Mouse (Mus musculus): ENCODE results near the gene Mtch1. TPM values are rescaled to one million over a fixed set of nuclear protein-coding genes. Genes with fewer than 3 reads are reported as not detected.
A peak's percentile ranks its signal among the peaks of the same experiment; 100 is the strongest.

Mtch1 gene
- polyA plus RNA-seq, 1 experiment from 2014 or later = 463 TPM

GRCm38 (mm10) chr17:29370984-29371723 lies 23.4 kb upstream of the Mtch1 start:
- no peak overlapping the region for H3K9ac ChIP-seq (ENCODE audit: low read depth, low read length)
- H3K27ac ChIP-seq (ENCODE audit: low read length) = 0 out of 2 replicates have a peak overlapping the region, but pooled peaks have one; percentile 18
- no peaks in the 10 kb centered on the region for H3K27me3 ChIP-seq (ENCODE audit: control insufficient read depth, insufficient read depth, low read depth, low read length)
- no peak overlapping the region for H3K4me2 ChIP-seq (ENCODE audit: low read length)
- peaks cover 5% of the 10 kb centered on the region for H3K4me1 ChIP-seq (ENCODE audit: control insufficient read depth, insufficient read depth, low read length)
- no peaks in the 10 kb centered on the region for H3K36me3 ChIP-seq (ENCODE audit: control insufficient read depth, insufficient read depth, low read length)
- H3K4me3 ChIP-seq (ENCODE audit: low read depth, low read length) = no peak overlapping the region
- 7% methylated on average over 5 of the region's 5 CpGs for WGBS
- peak; percentile 54; the same call in 1 of the 2 replicates for ATAC-seq
- H3K9me3 ChIP-seq (replicated peaks; ENCODE audit: control insufficient read depth, low read length, poor library complexity, severe bottlenecking) = no peaks in the 10 kb centered on the region

GRCm38 (mm10) chr17:29368726-29369125 lies 21.0 kb upstream of the Mtch1 start:
- WGBS = 12% methylated on average over 7 of the region's 7 CpGs
- no peak for ATAC-seq
- Histone ChIP-seq H3K27ac (ENCODE audit: low read length) (no peak overlapping the region), H3K4me2 (ENCODE audit: low read length) (no peak overlapping the region), H3K4me1 (ENCODE audit: control insufficient read depth, insufficient read depth, low read length) (peaks cover 5% of the 10 kb centered on the region), H3K36me3 (ENCODE audit: control insufficient read depth, insufficient read depth, low read length) (no peaks in the 10 kb centered on the region), H3K27me3 (ENCODE audit: control insufficient read depth, insufficient read depth, low read depth, low read length) (no peaks in the 10 kb centered on the region), H3K9me3 (replicated peaks; ENCODE audit: control insufficient read depth, low read length, poor library complexity, severe bottlenecking) (no peaks in the 10 kb centered on the region), H3K9ac (ENCODE audit: low read depth, low read length) (no peak overlapping the region), H3K4me3 (ENCODE audit: low read depth, low read length) (no peak overlapping the region)

GRCm38 (mm10) chr17:29365105-29365621 lies 17.4 kb upstream of the Mtch1 start:
- no peaks in the 10 kb centered on the region for H3K36me3 ChIP-seq (ENCODE audit: control insufficient read depth, insufficient read depth, low read length)
- H3K4me3 ChIP-seq (ENCODE audit: low read depth, low read length) = no peak overlapping the region
- H3K9me3 ChIP-seq (replicated peaks; ENCODE audit: control insufficient read depth, low read length, poor library complexity, severe bottlenecking) = no peaks in the 10 kb centered on the region
- no peak overlapping the region for H3K9ac ChIP-seq (ENCODE audit: low read depth, low read length)
- no peak overlapping the region for H3K4me2 ChIP-seq (ENCODE audit: low read length)
- WGBS = 89% methylated on average over 13 of the region's 13 CpGs
- H3K27ac ChIP-seq (ENCODE audit: low read length) = no peak overlapping the region
- no peak for ATAC-seq
- peaks cover 5% of the 10 kb centered on the region for H3K4me1 ChIP-seq (ENCODE audit: control insufficient read depth, insufficient read depth, low read length)
- H3K27me3 ChIP-seq (ENCODE audit: control insufficient read depth, insufficient read depth, low read depth, low read length) = no peaks in the 10 kb centered on the region

GRCm38 (mm10) chr17:29363109-29363508 lies 15.4 kb upstream of the Mtch1 start:
- no peak for ATAC-seq
- H3K4me1 ChIP-seq (ENCODE audit: control insufficient read depth, insufficient read depth, low read length) = no peaks in the 10 kb centered on the region
- H3K4me2 ChIP-seq (ENCODE audit: low read length) = no peak overlapping the region
- no peak overlapping the region for H3K4me3 ChIP-seq (ENCODE audit: low read depth, low read length)
- no peaks in the 10 kb centered on the region for H3K9me3 ChIP-seq (replicated peaks; ENCODE audit: control insufficient read depth, low read length, poor library complexity, severe bottlenecking)
- WGBS = 82% methylated on average over 8 of the region's 8 CpGs
- no peaks in the 10 kb centered on the region for H3K36me3 ChIP-seq (ENCODE audit: control insufficient read depth, insufficient read depth, low read length)
- H3K27me3 ChIP-seq (ENCODE audit: control insufficient read depth, insufficient read depth, low read depth, low read length) = no peaks in the 10 kb centered on the region
- H3K27ac ChIP-seq (ENCODE audit: low read length) = no peak overlapping the region
- H3K9ac ChIP-seq (ENCODE audit: low read depth, low read length) = no peak overlapping the region

- H3K4me2 ChIP-seq (ENCODE audit: low read length) = no peak overlapping the region
- H3K27ac ChIP-seq (ENCODE audit: low read length) = no peak overlapping the region
- H3K4me1 ChIP-seq (ENCODE audit: control insufficient read depth, insufficient read depth, low read length) = peaks cover 6% of the 10 kb centered on the region
- H3K27me3 ChIP-seq (ENCODE audit: control insufficient read depth, insufficient read depth, low read depth, low read length) = no peaks in the 10 kb centered on the region
- no peak for ATAC-seq
- no peaks in the 10 kb centered on the region for H3K36me3 ChIP-seq (ENCODE audit: control insufficient read depth, insufficient read depth, low read length)
- 60% methylated on average over 8 of the region's 8 CpGs for WGBS
- H3K9me3 ChIP-seq (replicated peaks; ENCODE audit: control insufficient read depth, low read length, poor library complexity, severe bottlenecking) = no peaks in the 10 kb centered on the region
- no peak overlapping the region for H3K4me3 ChIP-seq (ENCODE audit: low read depth, low read length)
- no peak overlapping the region for H3K9ac ChIP-seq (ENCODE audit: low read depth, low read length)
Observed at GRCm38 (mm10) chr17:29361982-29362691, 14.4 kb upstream of the Mtch1 start.

GRCm38 (mm10) chr17:29360761-29361221 lies 13.1 kb upstream of the Mtch1 start, which contains the start of gene Fgd2:
TSS of gene Fgd2 (plus strand) at chr17:29360914.
- Histone ChIP-seq H3K4me3 (ENCODE audit: low read depth, low read length) (no peak within 1 kb of the TSS), H3K36me3 (ENCODE audit: control insufficient read depth, insufficient read depth, low read length) (no peaks in the 10 kb centered on the region), H3K9ac (ENCODE audit: low read depth, low read length) (no peak within 1 kb of the TSS), H3K4me2 (ENCODE audit: low read length) (no peak within 1 kb of the TSS), H3K4me1 (ENCODE audit: control insufficient read depth, insufficient read depth, low read length) (peaks cover 20% of the 10 kb centered on the region), H3K27ac (ENCODE audit: low read length) (no peak within 1 kb of the TSS), H3K27me3 (ENCODE audit: control insufficient read depth, insufficient read depth, low read depth, low read length) (no peaks in the 10 kb centered on the region), H3K9me3 (replicated peaks; ENCODE audit: control insufficient read depth, low read length, poor library complexity, severe bottlenecking) (no peaks in the 10 kb centered on the region)
- no peak for ATAC-seq
- WGBS = 24% methylated on average over 5 of the region's 5 CpGs

GRCm38 (mm10) chr17:29358928-29359327 lies 11.2 kb upstream of the Mtch1 start:
- no peak overlapping the region for H3K9ac ChIP-seq (ENCODE audit: low read depth, low read length)
- H3K4me1 ChIP-seq (ENCODE audit: control insufficient read depth, insufficient read depth, low read length) = peaks cover 28% of the 10 kb centered on the region
- no peak overlapping the region for H3K27ac ChIP-seq (ENCODE audit: low read length)
- H3K9me3 ChIP-seq (replicated peaks; ENCODE audit: control insufficient read depth, low read length, poor library complexity, severe bottlenecking) = no peaks in the 10 kb centered on the region
- ATAC-seq = no peak
- H3K4me2 ChIP-seq (ENCODE audit: low read length) = no peak overlapping the region
- no peak overlapping the region for H3K4me3 ChIP-seq (ENCODE audit: low read depth, low read length)
- H3K27me3 ChIP-seq (ENCODE audit: control insufficient read depth, insufficient read depth, low read depth, low read length) = no peaks in the 10 kb centered on the region
- H3K36me3 ChIP-seq (ENCODE audit: control insufficient read depth, insufficient read depth, low read length) = no peaks in the 10 kb centered on the region
- 52% methylated on average over 3 of the region's 3 CpGs for WGBS

GRCm38 (mm10) chr17:29356882-29357281 lies 9.1 kb upstream of the Mtch1 start:
- Histone ChIP-seq H3K36me3 (ENCODE audit: control insufficient read depth, insufficient read depth, low read length) (no peaks in the 10 kb centered on the region), H3K9me3 (replicated peaks; ENCODE audit: control insufficient read depth, low read length, poor library complexity, severe bottlenecking) (no peaks in the 10 kb centered on the region), H3K4me2 (ENCODE audit: low read length) (peak overlapping the region; percentile 78), H3K27me3 (ENCODE audit: control insufficient read depth, insufficient read depth, low read depth, low read length) (no peaks in the 10 kb centered on the region), H3K4me1 (ENCODE audit: control insufficient read depth, insufficient read depth, low read length) (peaks cover 28% of the 10 kb centered on the region), H3K9ac (ENCODE audit: low read depth, low read length) (peak overlapping the region; percentile 74), H3K4me3 (ENCODE audit: low read depth, low read length) (peak overlapping the region; percentile 40), H3K27ac (ENCODE audit: low read length) (peak overlapping the region; percentile 99)
- ATAC-seq = peak; percentile 62; the same call in 1 of the 2 replicates
- 4% methylated on average over 9 of the region's 9 CpGs for WGBS

- ATAC-seq = peak; percentile 98
- Histone ChIP-seq H3K27ac (ENCODE audit: low read length) (peak overlapping the region; percentile 99), H3K27me3 (ENCODE audit: control insufficient read depth, insufficient read depth, low read depth, low read length) (no peaks in the 10 kb centered on the region), H3K4me1 (ENCODE audit: control insufficient read depth, insufficient read depth, low read length) (peaks cover 28% of the 10 kb centered on the region), H3K36me3 (ENCODE audit: control insufficient read depth, insufficient read depth, low read length) (no peaks in the 10 kb centered on the region), H3K4me2 (ENCODE audit: low read length) (peak overlapping the region; percentile 78), H3K9ac (ENCODE audit: low read depth, low read length) (peak overlapping the region; percentile 74), H3K4me3 (ENCODE audit: low read depth, low read length) (peak overlapping the region; percentile 40), H3K9me3 (replicated peaks; ENCODE audit: control insufficient read depth, low read length, poor library complexity, severe bottlenecking) (no peaks in the 10 kb centered on the region)
- 1% methylated on average over 11 of the region's 11 CpGs for WGBS
Observed at GRCm38 (mm10) chr17:29356479-29356856, 8.7 kb upstream of the Mtch1 start.
